Mouse (Mus musculus) spleen, embryonic (tissue): Measurements from ENCODE around the gene Kctd13.
"Not testable (repeated sequence)": the region's sequence is repeated elsewhere in the genome, so short reads cannot be mapped to it uniquely, and the experiment has no call there.

Experiments
- CTCF ChIA-PET: fragments of 350-600 bp; sonication (Branson Sonifier 250); formaldehyde crosslinking; loops from one replicate; lab custom pipeline; 2022; lab: Charles Lee

Kctd13 gene

DNA sequence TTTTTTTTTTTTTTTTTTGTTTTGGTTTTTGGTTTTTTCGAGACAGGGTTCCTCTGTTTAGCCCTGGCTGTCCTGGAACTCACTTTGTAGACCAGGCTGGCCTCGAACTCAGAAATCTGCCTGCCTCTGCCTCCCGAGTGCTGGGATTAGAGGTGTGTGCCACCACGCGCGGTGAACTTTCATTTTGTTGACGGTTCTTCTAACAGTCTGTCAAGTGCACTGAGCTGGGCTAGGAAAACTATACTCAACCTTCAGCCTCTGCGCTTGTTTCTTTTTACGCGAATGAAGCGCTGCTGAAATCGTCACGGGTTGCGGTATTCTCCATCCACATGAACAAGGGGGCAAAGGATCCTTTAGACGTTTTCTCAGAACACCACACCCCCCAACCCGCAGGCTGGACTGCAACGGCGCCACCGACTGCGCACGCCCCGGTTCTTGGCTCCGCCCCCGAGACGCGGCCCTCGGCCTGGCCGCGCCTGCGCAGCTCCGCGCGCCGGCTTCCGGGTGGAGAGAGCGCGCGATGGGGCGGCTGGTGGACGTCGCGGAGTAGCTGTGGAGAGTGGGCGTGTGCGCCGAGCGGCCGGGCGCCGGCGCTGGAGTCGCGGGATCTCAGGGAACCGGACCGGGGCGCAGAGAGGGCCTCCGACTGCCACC is at the start of gene Kctd13:
Gene Kctd13 (plus strand): TSS at position 496 of the 654 bp plus-strand sequence.
- CTCF ChIA-PET: no interaction called here

DNA sequence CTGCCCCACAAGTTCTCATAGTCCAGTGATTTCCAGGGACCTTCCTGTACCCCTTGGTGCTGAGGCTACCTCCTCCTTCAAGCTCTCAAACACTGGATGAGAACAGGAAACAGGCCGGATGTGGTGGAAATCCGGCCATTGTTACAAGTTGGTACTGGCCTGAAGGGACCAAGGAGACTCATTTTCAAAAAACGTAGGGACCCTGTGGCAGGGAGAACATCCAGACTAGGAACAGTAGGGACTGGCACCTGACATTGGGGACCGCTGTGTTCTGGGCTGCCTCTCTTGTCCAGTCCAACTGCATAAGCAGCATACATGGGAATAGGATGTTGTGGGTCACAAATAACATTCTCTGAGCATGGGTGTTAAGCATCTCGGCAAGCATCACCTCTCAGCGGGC is 47.6 kb upstream of the Kctd13 start:
- CTCF ChIA-PET: no interaction called here

GRCm38 (mm10) chr7:126883731-126884181 is 44.9 kb upstream of the Kctd13 start:
- CTCF ChIA-PET: interaction anchor here (0.6 kb wide), 1 partner anchor 20 kb away, joined by 3 read pairs; no protein-coding TSS in a partner anchor

DNA sequence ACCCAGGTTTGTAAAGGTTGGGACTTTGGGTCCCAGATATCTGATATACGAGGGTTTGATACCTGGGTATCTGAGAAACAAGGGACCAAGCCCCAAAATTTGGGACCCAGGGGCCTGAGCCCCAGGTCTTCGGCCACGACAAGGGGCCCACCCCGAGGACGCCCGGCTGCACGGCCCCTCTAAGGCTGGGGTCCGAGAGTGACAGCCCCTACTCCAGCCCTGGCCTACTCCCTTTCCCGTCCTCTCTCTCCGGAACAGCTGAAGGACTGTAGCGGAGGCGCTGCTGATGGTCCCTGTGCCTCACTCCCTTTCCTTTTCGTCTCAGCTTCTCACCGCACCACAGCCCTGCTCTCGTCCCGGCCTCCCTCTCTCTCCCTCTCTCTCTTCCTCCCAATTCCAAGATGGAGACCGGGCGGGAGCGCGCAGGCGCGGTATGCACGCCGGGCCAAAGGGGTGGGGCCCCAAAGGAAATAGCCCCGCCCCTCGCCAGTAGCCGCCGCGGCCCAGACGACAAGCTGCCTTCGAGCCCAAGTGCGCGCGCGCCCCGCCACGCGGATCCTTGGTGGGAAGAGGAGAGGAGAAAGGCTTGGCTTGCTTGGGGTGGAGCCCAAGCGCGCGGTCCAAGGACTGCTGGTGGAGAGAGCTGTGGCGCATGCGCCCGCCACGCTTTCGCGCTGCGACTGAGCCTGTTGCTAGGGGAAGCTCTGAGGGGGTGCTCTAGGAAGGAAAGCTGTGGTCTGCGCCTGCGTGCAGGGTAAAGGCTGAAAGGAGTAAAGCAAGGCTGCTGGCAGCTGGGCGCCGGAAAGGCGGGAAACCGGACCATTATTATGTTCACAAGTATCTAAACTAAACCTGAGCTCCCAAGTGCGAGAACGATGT is 44.2 kb upstream of the Kctd13 start, which contains the start of gene Taok2:
Gene Taok2 (minus strand): TSS at position 418 of the 879 bp plus-strand sequence.
- CTCF ChIA-PET: interaction anchor here (0.6 to 1.2 kb wide), 3 partner anchors 21 to 193 kb away, joined by 3 to 4 read pairs (median 3); partner anchors contain the start of genes Hirip3 and Ino80e

GRCm38 (mm10) chr7:126887281-126887680 is 41.4 kb upstream of the Kctd13 start:
- CTCF ChIA-PET: no interaction called here

GRCm38 (mm10) chr7:126888852-126889251 is 39.8 kb upstream of the Kctd13 start:
- CTCF ChIA-PET: no interaction called here

- CTCF ChIA-PET: no interaction called here
Observed at GRCm38 (mm10) chr7:126896912-126897311, 31.8 kb upstream of the Kctd13 start.

DNA sequence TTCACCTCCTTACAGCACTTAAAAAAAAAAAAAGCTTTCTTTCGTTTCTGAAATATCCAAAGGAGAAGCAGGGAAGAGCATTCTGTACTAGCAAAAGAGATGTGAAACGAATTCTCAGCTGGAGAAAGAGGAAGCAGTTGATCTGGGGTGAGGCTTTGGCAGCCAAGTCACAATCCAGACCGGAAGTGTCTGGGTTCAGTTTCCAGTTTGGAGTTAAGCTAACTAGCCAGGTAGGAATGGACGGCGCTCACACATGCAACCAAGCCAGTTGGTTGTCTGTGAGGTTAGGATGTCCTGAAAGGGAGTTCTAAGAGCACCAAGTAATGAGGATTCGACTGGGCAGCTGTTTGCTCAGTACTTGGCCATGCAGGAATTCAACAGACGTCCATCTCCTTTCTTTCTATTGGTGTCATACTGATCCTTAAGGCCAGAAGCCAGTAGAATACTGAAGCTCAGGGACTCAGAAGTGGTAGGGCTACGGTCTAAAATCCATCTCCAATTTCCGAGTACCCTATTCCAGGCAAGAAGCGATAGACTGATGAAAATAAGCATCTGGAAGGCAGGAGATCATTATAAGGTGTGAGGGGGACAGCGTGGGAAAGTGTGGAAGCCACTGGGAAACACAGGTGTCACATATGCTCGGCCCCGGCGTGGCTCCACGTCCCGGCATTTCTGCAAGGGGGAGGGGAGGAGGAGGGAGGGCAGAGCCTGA is 31.1 kb upstream of the Kctd13 start:
- CTCF ChIA-PET: no interaction called here

GRCm38 (mm10) chr7:126898102-126898990 is 30.3 kb upstream of the Kctd13 start:
- CTCF ChIA-PET: no interaction called here

- CTCF ChIA-PET: not testable (repeated sequence)
Observed at GRCm38 (mm10) chr7:126899781-126900180, 28.9 kb upstream of the Kctd13 start.

GRCm38 (mm10) chr7:126905590-126905989 is 23.1 kb upstream of the Kctd13 start:
- CTCF ChIA-PET: no interaction called here

- CTCF ChIA-PET: no interaction called here
Observed at GRCm38 (mm10) chr7:126914844-126915243, 13.8 kb upstream of the Kctd13 start.

- CTCF ChIA-PET: interaction anchor here (0.7 kb wide), 1 partner anchor 545 kb away, joined by 13 read pairs; no protein-coding TSS in a partner anchor
Observed at GRCm38 (mm10) chr7:126918356-126918755, 10.3 kb upstream of the Kctd13 start.

- CTCF ChIA-PET: no interaction called here
Observed at GRCm38 (mm10) chr7:126919973-126920372, 8.7 kb upstream of the Kctd13 start.

DNA sequence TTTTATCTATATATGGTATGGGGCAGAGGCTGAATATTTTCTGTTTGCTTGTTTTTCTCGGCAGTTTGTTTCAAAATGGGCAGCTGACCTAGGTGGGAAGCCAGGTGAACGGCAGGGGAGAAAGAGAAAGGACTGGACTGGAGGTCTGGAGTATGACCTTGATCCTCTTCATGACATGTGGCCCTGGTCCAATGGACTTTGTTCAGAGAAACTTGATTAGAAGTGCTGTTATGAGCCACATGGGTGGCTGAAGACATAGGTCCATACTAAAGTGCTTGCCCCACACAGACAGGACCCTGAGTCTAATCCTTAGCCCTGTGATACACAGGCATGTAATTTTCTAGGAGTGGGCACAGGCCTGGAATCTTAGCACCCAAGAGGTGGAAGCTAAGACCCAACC is 7.1 kb upstream of the Kctd13 start:
- CTCF ChIA-PET: no interaction called here

- CTCF ChIA-PET: interaction anchor here (0.6 kb wide), 1 partner anchor 239 kb away, joined by 4 read pairs; no protein-coding TSS in a partner anchor
Observed at GRCm38 (mm10) chr7:126922624-126923060, 6.0 kb upstream of the Kctd13 start, which contains the start of gene Tmem219. TSS of gene Tmem219 (minus strand) at chr7:126922917.

DNA sequence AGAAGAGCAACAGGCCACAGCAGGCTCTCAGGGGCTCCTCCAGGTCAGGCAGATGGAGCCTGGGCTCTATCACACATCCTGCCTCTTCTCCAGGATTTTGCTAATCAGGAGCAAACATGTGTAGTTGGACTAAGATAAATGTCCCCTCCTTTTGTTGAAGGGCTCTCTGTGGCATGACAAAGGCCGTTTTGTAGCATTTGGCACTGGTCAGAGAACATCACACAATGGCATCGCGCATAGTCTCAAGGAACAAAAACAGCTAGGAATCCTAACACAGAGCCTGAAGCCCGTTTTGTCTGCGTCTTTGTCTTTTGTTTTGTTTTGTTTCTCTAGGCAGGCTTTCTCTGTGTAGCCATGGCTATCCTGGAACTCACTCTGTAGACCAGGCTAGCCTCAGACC is 4.7 kb upstream of the Kctd13 start:
- CTCF ChIA-PET: no interaction called here

- CTCF ChIA-PET: no interaction called here
Observed at GRCm38 (mm10) chr7:126926299-126926698, 2.4 kb upstream of the Kctd13 start.

DNA sequence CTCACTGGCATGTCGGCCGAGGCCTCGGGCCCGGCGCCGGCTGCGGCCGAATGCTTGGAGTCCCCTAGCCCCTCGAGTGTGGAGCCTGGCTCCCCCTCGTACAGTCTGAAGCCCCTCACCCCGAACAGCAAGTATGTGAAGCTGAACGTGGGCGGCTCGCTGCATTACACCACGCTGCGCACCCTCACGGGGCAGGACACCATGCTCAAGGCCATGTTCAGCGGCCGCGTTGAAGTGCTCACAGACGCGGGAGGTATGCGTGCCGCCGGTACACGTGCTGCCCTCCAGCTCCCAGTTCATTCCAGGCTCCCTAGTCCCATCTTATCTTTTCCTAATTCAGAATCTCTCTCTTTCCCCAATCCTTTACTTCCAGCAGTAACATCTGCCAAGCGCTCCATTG is 367 bp downstream of the Kctd13 start:
- CTCF ChIA-PET: no interaction called here

DNA sequence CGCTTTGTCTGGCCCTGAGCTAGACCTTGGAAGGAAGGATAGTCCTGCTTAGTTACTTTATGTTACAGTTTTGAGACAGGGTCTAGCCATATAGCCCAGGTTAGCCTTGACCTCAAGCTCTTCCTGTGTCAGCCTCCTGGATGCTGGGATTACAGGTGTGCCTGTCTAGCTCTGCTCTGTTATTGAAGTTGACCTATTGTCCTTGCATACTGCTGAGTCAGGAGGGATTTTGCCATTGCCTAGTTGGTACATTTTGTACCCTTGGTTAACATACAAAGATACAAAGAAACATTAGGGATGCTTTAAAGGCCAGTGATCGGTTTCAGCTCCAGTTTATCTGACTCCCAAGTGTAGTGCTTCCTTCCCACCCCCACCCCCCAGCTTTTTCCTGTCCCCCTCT is 4.0 kb downstream of the Kctd13 start:
- CTCF ChIA-PET: no interaction called here

DNA sequence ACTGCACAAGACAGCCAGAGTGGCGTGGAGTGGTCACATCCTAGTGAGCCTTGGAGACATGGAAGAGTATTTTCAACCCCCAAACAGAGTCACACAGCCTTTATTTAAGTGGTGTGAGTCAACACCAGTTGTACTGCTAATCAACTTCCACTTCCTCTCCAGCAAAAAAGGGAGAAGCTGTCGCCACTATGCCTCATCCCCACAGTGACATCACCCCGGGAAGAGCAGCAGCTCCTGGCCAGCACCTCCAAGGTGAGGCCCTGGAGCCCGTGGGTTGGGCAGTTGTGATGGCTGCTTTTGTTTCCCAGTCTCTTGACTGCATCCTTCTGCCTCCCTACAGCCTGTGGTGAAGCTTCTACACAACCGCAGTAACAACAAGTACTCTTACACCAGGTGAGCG is 12.5 kb downstream of the Kctd13 start:
- CTCF ChIA-PET: no interaction called here
